Mouse (Mus musculus): Measurements from ENCODE around the gene Igf1r. TPM values are rescaled to one million over a fixed set of nuclear protein-coding genes. Genes with fewer than 3 reads are reported as not detected.

Gene Igf1r
- polyA plus RNA-seq, 1 experiment, result 30.8 TPM

- DNase-seq (ENCODE audit: low read depth), result no peak
Measured at GRCm38 (mm10) chr7:68227021-68227420, 274.4 kb downstream of the Igf1r start.

GRCm38 (mm10) chr7:68227621-68228020 is 275.0 kb downstream of the Igf1r start:
- no peak for DNase-seq (ENCODE audit: low read depth)

- DNase-seq (ENCODE audit: low read depth), result no peak
Measured at GRCm38 (mm10) chr7:68228491-68228890, 275.9 kb downstream of the Igf1r start.

- no peak for DNase-seq (ENCODE audit: low read depth)
Measured at GRCm38 (mm10) chr7:68230831-68231230, 278.2 kb downstream of the Igf1r start.

GRCm38 (mm10) chr7:68232521-68232920 is 279.9 kb downstream of the Igf1r start:
- DNase-seq (ENCODE audit: low read depth), result no peak

- DNase-seq (ENCODE audit: low read depth), result no peak
Measured at GRCm38 (mm10) chr7:68233619-68234223, 281.1 kb downstream of the Igf1r start.

- DNase-seq (ENCODE audit: low read depth), result no peak
Measured at GRCm38 (mm10) chr7:68236817-68237216, 284.2 kb downstream of the Igf1r start.

GRCm38 (mm10) chr7:68239220-68239827 is 286.7 kb downstream of the Igf1r start:
- DNase-seq (ENCODE audit: low read depth), result no peak

GRCm38 (mm10) chr7:68241205-68241604 is 288.6 kb downstream of the Igf1r start:
- no peak for DNase-seq (ENCODE audit: low read depth)

- no peak for DNase-seq (ENCODE audit: low read depth)
Measured at GRCm38 (mm10) chr7:68245681-68246080, 293.1 kb downstream of the Igf1r start.

- DNase-seq (ENCODE audit: low read depth), result no peak
Measured at GRCm38 (mm10) chr7:68246249-68246648, 293.6 kb downstream of the Igf1r start.

- DNase-seq (ENCODE audit: low read depth), result no peak
Measured at GRCm38 (mm10) chr7:68250411-68250810, 297.8 kb downstream of the Igf1r start.

GRCm38 (mm10) chr7:68250902-68251301 is 298.3 kb downstream of the Igf1r start:
- DNase-seq (ENCODE audit: low read depth), result no peak

- no peak for DNase-seq (ENCODE audit: low read depth)
Measured at GRCm38 (mm10) chr7:68257767-68258166, 305.1 kb downstream of the Igf1r start.

- no peak for DNase-seq (ENCODE audit: low read depth)
Measured at GRCm38 (mm10) chr7:68258326-68259150, 305.9 kb downstream of the Igf1r start.

- DNase-seq (ENCODE audit: low read depth), result no peak
Measured at GRCm38 (mm10) chr7:68259523-68260081, 307.0 kb downstream of the Igf1r start.

- DNase-seq (ENCODE audit: low read depth), result no peak
Measured at GRCm38 (mm10) chr7:68262612-68263200, 310.1 kb downstream of the Igf1r start.

- no peak for DNase-seq (ENCODE audit: low read depth)
Measured at GRCm38 (mm10) chr7:68263346-68264027, 310.9 kb downstream of the Igf1r start.

GRCm38 (mm10) chr7:68264028-68264453 is 311.4 kb downstream of the Igf1r start, which contains the start of gene Pgpep1l:
Gene Pgpep1l (minus strand): TSS chr7:68264233.
- DNase-seq (ENCODE audit: low read depth), result no peak

GRCm38 (mm10) chr7:68264531-68264930 is 311.9 kb downstream of the Igf1r start:
- no peak for DNase-seq (ENCODE audit: low read depth)

- no peak for DNase-seq (ENCODE audit: low read depth)
Measured at GRCm38 (mm10) chr7:68265391-68265790, 312.8 kb downstream of the Igf1r start.
